Mouse (Mus musculus): ENCODE measurements around the gene Smim24.

Smim24 gene

GRCm38 (mm10) chr10:81390678-81390965, 2.2 kb upstream of the Smim24 start:
- DNase-seq (ENCODE audit: low spot score in 2 of 2) = no peak

- no peak for DNase-seq (ENCODE audit: low spot score in 2 of 2)
Observed at GRCm38 (mm10) chr10:81392270-81392669, 581 bp upstream of the Smim24 start.

DNA sequence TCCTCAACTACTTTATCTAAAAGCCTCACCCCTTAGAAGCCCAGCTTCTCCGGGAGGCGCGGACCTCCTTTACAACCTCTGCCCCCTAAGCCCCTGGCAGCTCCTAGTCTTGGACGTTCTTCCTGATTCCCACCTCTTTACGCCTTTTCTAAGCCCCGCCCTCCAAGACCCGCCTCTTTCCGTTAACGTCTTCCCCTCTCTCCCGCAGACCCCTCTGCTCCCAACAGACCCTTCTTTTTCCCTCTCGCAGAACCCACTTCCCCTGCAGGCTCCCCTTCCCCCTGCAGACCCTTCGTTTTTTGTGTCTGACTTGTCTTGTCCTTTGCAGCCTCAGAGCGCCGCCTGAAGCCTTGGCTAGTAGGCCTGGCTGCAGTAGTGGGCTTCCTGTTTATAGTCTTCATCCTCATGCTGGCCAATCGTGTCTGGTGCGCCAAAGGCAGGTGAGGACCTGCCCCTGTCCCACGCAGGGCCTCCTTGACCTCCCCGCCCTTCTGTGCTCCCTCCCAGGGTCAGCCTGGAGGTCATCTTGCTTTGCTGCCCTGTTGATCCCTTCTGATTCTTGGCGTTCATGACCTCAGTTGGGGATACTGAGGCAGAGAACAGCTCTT, 709 bp downstream of the Smim24 start:
- DNase-seq (ENCODE audit: low spot score in 2 of 2) = no peak

- DNase-seq (ENCODE audit: low spot score in 2 of 2) = no peak
Observed at GRCm38 (mm10) chr10:81395127-81395526, 2.3 kb downstream of the Smim24 start.

- no peak for DNase-seq (ENCODE audit: low spot score in 2 of 2)
Observed at GRCm38 (mm10) chr10:81395865-81396264, 3.0 kb downstream of the Smim24 start.

DNA sequence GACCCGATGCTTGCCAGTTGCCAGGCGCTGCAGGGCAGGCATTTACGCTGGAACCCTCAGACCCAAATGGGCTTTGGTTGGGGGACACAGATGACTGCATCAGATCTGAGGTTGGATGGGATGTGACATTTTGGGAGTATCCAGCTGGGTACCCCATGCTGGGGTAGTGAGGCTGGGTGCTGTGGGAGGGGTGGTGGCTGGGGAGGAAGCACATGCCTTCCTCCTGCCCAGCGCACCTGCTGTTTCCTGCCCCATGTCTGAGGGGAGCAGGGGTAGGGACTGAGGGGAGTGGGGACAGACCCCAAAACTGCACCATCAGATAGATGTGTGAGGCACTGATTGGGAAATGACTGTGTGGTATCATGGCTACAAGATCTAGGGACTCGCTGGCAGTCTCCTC, 3.9 kb downstream of the Smim24 start:
- no peak for DNase-seq (ENCODE audit: low spot score in 2 of 2)

DNA sequence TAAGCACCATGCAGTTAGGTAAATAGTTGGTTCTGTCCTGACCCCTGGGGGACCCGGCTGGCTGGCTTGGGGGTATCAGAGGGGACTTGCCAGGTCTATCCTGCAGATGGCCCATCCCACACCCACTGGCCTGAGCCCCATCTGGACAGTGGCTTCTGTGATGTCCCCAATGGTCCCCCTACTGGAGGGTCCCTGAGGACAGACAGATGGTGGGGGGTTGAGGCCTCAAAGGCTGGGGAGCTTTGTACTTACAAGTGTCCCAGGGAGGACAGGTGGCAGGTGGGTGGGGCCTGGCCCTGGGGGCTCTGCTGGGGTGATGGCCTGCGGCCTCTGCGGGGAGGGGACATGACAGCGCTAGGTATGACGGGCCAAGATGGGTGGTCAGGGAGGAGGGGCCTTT, 6.4 kb downstream of the Smim24 start:
- no peak for DNase-seq (ENCODE audit: low spot score in 2 of 2)

- no peak for DNase-seq (ENCODE audit: low spot score in 2 of 2)
Observed at GRCm38 (mm10) chr10:81399798-81400308, 7.0 kb downstream of the Smim24 start.

- no peak for DNase-seq (ENCODE audit: low spot score in 2 of 2)
Observed at GRCm38 (mm10) chr10:81400371-81401204, 7.7 kb downstream of the Smim24 start.

GRCm38 (mm10) chr10:81401205-81401520, 8.3 kb downstream of the Smim24 start:
- DNase-seq (ENCODE audit: low spot score in 2 of 2) = no peak

DNA sequence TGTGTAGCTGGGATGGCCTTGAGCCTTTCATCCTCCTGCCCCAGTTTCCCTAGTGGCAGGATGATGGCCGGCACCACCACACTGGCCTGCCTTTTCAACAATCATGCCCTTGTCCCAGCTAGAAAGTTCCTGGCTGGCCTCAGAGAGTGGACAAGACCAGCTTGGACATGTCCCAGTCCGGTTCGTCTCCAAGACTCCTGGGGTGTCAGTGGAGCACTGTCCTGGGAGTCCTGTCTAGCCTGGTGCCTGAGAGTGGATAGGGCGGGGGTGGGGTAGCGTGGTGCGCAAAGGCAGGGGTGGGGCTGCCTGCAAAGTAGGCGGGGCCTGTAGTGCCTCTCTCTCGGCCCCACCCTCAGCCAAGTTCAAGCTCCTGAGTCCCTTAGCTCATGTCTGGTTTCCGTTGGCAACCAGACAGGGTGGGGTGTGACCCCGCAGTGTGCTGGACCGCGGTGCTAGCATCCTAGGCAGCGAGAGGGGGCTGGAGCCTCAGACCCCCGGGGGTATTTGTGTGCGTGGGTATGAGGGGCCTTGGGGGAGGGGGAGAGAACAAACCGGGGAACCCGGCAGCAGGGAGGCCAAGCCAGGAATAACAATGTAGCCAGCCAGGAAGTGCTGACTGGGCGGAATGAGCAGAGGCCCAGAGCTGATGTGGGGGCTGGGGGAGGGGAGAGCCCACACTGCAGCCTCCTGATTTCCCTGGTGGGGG, 8.8 kb downstream of the Smim24 start:
- DNase-seq (ENCODE audit: low spot score in 2 of 2) = peak in 1 of 2 experiments; percentile 74

GRCm38 (mm10) chr10:81402227-81402765, 9.4 kb downstream of the Smim24 start:
- DNase-seq (ENCODE audit: low spot score in 2 of 2) = no peak

DNA sequence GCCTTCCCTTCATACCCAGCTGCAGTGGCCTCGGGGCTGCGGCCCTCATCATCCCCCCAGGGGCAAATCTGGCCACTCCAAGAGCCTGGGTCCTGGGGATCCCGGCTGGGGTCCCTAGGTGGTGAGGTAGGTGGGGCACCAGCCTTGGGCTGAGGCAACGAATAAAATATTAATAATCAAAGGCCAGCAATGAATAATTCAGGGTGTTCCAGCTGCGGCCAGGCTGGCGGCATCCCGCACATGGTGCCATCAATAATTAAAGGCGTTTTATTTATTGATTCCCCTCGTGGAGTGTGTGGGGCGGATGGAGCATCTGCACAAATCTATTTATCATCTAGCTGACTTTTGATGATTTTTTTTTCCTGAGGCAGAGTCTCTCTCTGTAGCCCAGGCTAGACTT, 10.7 kb downstream of the Smim24 start:
- no peak for DNase-seq (ENCODE audit: low spot score in 2 of 2)

- DNase-seq (ENCODE audit: low spot score in 2 of 2) = no peak
Observed at GRCm38 (mm10) chr10:81404082-81404481, 11.2 kb downstream of the Smim24 start.

DNA sequence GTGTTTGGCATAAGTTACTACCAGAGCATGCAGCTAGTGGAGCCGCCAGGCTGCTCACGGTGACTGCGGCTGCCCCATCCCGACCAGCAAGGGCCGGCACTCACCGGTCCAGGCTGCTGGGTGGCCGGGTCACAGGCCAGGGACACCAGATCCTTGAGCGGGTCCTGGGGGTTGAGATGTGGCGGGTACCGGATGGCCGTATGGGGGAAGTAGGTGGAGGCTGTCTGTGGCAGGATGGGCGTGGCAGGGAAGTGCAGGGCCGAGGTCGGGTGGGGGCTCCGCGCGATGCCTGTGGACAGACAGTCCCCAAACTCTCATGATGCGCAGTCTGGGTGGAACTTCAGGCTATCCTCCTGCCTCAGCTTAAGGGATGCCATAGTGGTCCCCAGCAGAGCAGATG, 11.9 kb downstream of the Smim24 start:
- no peak for DNase-seq (ENCODE audit: low spot score in 2 of 2)

DNA sequence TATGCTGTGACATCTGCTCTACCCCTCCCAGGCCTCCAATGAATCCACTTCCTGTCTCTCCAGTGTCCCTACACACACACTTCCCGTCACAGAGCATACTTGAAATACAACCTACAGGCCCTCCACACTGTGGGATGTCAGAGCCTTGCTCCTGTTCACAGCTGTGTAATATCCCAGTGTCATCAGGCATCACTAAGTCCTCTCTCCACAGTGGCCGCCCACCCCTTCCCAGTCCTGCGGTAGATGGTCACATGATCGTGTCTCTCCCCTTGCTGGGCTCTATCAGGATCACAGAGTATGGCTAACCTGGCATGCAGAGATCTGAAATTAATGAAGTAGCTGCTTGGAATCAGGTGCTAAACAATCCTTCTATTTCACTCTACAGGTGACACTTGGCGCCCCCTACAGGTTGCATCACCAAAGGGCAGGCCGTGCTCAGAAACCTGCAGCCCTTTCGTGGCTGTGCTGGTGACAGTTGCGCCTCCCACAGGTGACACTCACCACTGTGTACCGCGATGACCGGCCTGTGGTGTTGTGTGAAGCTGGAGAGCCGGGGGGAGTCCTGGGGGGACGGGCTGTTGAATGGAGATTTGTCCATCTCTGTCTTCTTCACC, 12.8 kb downstream of the Smim24 start:
- DNase-seq (ENCODE audit: low spot score in 2 of 2) = no peak

DNA sequence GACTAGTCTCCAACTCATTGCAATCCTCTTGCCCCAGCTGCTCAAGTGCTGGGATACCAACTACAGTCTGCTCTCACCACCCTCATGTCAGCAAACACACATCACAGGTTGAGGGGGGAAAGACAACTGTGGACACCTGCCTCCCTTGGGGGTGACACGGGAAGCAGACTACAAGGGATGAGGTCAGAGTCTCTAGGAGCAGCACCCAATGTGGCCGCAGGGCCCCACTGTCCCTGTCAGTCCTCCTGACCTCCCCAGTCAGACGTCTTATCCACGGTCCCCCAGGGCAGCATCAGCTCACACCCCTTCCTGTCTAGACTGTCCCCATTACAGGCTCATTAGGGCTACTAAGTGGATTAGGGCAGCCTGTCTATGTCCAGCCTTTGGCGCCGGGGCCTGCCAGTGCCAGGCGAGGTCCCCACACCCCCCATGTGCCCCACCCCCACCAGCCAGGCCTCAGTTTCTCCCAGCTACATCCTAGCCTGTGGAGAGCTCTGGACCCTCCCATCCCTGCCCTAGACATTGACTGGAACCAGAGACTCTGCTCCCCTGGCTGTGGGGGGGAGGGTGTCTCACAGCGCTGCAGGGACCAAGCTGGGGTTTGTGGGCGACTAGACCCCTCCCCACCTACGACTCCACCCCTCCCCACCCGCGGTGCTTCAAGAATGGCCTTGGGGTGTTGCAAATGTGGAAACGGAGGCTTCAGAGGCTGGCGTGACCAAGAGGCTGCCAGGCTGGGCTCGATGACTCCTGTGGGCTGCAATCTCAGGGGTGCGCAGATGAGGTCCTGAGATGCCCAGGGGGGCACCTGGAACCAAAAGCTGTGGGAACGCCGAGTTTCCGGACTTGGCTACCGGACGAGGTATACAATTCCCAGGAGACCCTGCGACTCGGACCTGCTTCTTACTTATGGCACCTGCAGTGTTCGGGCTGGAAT, 13.9 kb downstream of the Smim24 start:
- DNase-seq (ENCODE audit: low spot score in 2 of 2) = no peak

GRCm38 (mm10) chr10:81407539-81408423, 14.9 kb downstream of the Smim24 start:
- peak in 1 of 2 experiments; percentile 74 for DNase-seq (ENCODE audit: low spot score in 2 of 2)

GRCm38 (mm10) chr10:81408424-81408729, 15.5 kb downstream of the Smim24 start:
- no peak for DNase-seq (ENCODE audit: low spot score in 2 of 2)

- DNase-seq (ENCODE audit: low spot score in 2 of 2) = peak in 1 of 2 experiments; percentile 52
Observed at GRCm38 (mm10) chr10:81408871-81409291, 16.0 kb downstream of the Smim24 start.

Data from urinary bladder, adult 18-20 months (tissue).